Mouse (Mus musculus): Measurements from ENCODE around the gene Cpz. TPM values are rescaled to one million over a fixed set of nuclear protein-coding genes. Genes with fewer than 3 reads are reported as not detected.

Gene Cpz
- total and polyA plus RNA-seq, 2 experiments from 2014 or later = 1.9 to 18.7 TPM

GRCm38 (mm10) chr5:35497344-35497743, 28.2 kb downstream of the Cpz start:
- H3K4me3 ChIP-seq (ENCODE audit: low read length) = no peak overlapping the region
- ATAC-seq = no peak
- H3K36me3 ChIP-seq (ENCODE audit: insufficient read depth, low read length) = no peaks in the 10 kb centered on the region
- H3K27me3 ChIP-seq (ENCODE audit: insufficient read depth, low read length) = no peaks in the 10 kb centered on the region; the same call in 1 of the 2 replicates
- whole genome bisulfite sequencing = 32% methylated on average over 7 of the region's 7 CpGs
- no peak for TF ChIP-seq CTCF (IDR thresholded peaks at IDR 0.05; ENCODE audit: low read depth)
- H3K27ac ChIP-seq = no peak overlapping the region
- H3K9me3 ChIP-seq (ENCODE audit: low read length) = no peaks in the 10 kb centered on the region
- H3K9ac ChIP-seq (replicated peaks; ENCODE audit: low read length) = no peak overlapping the region
- no peak overlapping the region for H3K4me2 ChIP-seq (ENCODE audit: low read depth, low read length)
- no peaks in the 10 kb centered on the region for H3K4me1 ChIP-seq (ENCODE audit: insufficient read depth, low read length)
- DNase-seq (ENCODE audit: low spot score) = peak; percentile 44

- H3K9me3 ChIP-seq (ENCODE audit: low read length) = no peaks in the 10 kb centered on the region
- no peak overlapping the region for H3K4me3 ChIP-seq (ENCODE audit: low read length)
- no peaks in the 10 kb centered on the region for H3K36me3 ChIP-seq (ENCODE audit: insufficient read depth, low read length)
- no peak overlapping the region for H3K4me2 ChIP-seq (ENCODE audit: low read depth, low read length)
- no peak overlapping the region for H3K27ac ChIP-seq
- DNase-seq (ENCODE audit: low spot score) (peak; percentile 41), ATAC-seq (0 out of 2 replicates have a peak, but pooled peaks have one; percentile 64)
- 27% methylated on average over 5 of the region's 5 CpGs for WGBS
- H3K27me3 ChIP-seq (ENCODE audit: insufficient read depth, low read length) = no peaks in the 10 kb centered on the region; the same call in 1 of the 2 replicates
- no peaks in the 10 kb centered on the region for H3K4me1 ChIP-seq (ENCODE audit: insufficient read depth, low read length)
- no peak overlapping the region for H3K9ac ChIP-seq (replicated peaks; ENCODE audit: low read length)
- no peak for TF ChIP-seq CTCF (IDR thresholded peaks at IDR 0.05; ENCODE audit: low read depth)
Observed at GRCm38 (mm10) chr5:35495989-35496388, 29.5 kb downstream of the Cpz start.

- no peaks in the 10 kb centered on the region; the same call in 1 of the 2 replicates for H3K27me3 ChIP-seq (ENCODE audit: insufficient read depth, low read length)
- H3K9me3 ChIP-seq (ENCODE audit: low read length) = no peaks in the 10 kb centered on the region
- DNase-seq (ENCODE audit: low spot score) (no peak), ATAC-seq (no peak)
- WGBS = 36% methylated on average over 8 of the region's 8 CpGs
- H3K4me1 ChIP-seq (ENCODE audit: insufficient read depth, low read length) = no peaks in the 10 kb centered on the region
- H3K36me3 ChIP-seq (ENCODE audit: insufficient read depth, low read length) = no peaks in the 10 kb centered on the region
- H3K9ac ChIP-seq (replicated peaks; ENCODE audit: low read length) = no peak overlapping the region
- TF ChIP-seq CTCF (IDR thresholded peaks at IDR 0.05; ENCODE audit: low read depth) = no peak
- H3K27ac ChIP-seq = no peak overlapping the region
- H3K4me3 ChIP-seq (ENCODE audit: low read length) = no peak overlapping the region
- no peak overlapping the region for H3K4me2 ChIP-seq (ENCODE audit: low read depth, low read length)
Observed at GRCm38 (mm10) chr5:35494773-35495390, 30.6 kb downstream of the Cpz start.

GRCm38 (mm10) chr5:35493770-35494169, 31.7 kb downstream of the Cpz start:
- no peak for DNase-seq (ENCODE audit: low spot score)
- no peak for TF ChIP-seq CTCF (IDR thresholded peaks at IDR 0.05; ENCODE audit: low read depth)
- no peaks in the 10 kb centered on the region for H3K36me3 ChIP-seq (ENCODE audit: insufficient read depth, low read length)
- no peaks in the 10 kb centered on the region for H3K4me1 ChIP-seq (ENCODE audit: insufficient read depth, low read length)
- no peak overlapping the region for H3K4me2 ChIP-seq (ENCODE audit: low read depth, low read length)
- H3K27ac ChIP-seq = no peak overlapping the region
- H3K4me3 ChIP-seq (ENCODE audit: low read length) = no peak overlapping the region
- H3K9me3 ChIP-seq (ENCODE audit: low read length) = no peaks in the 10 kb centered on the region
- WGBS = 82% methylated on average over 12 of the region's 12 CpGs
- ATAC-seq = no peak
- H3K9ac ChIP-seq (replicated peaks; ENCODE audit: low read length) = no peak overlapping the region
- no peaks in the 10 kb centered on the region; the same call in 1 of the 2 replicates for H3K27me3 ChIP-seq (ENCODE audit: insufficient read depth, low read length)

- DNase-seq (ENCODE audit: low spot score) = peak; percentile 18
Observed at GRCm38 (mm10) chr5:35479521-35479920, 46.0 kb downstream of the Cpz start.

GRCm38 (mm10) chr5:35475236-35475635, 50.3 kb downstream of the Cpz start:
- 50% methylated on average over 6 of the region's 6 CpGs for WGBS
- H3K27ac ChIP-seq = no peak overlapping the region
- peak; percentile 32 for DNase-seq (ENCODE audit: low spot score)

More at GRCm38 (mm10) chr5:35479521-35479920, 46.0 kb downstream of the Cpz start:
- Histone ChIP-seq H3K27me3 (ENCODE audit: insufficient read depth, low read length) (no peaks in the 10 kb centered on the region), H3K9ac (replicated peaks; ENCODE audit: low read length) (no peak overlapping the region), H3K27ac (no peak overlapping the region), H3K9me3 (ENCODE audit: low read length) (no peaks in the 10 kb centered on the region), H3K4me2 (ENCODE audit: low read depth, low read length) (no peak overlapping the region), H3K4me3 (ENCODE audit: low read length) (no peak overlapping the region), H3K4me1 (ENCODE audit: insufficient read depth, low read length) (no peaks in the 10 kb centered on the region), H3K36me3 (ENCODE audit: insufficient read depth, low read length) (no peaks in the 10 kb centered on the region)
- no peak for TF ChIP-seq CTCF (IDR thresholded peaks at IDR 0.05; ENCODE audit: low read depth)
- 22% methylated on average over 4 of the region's 4 CpGs for WGBS
- ATAC-seq = no peak

GRCm38 (mm10) chr5:35470885-35471528, 54.5 kb downstream of the Cpz start:
- no peaks in the 10 kb centered on the region for H3K4me1 ChIP-seq (ENCODE audit: insufficient read depth, low read length)
- no peak for DNase-seq (ENCODE audit: low spot score)
- H3K9me3 ChIP-seq (ENCODE audit: low read length) = no peaks in the 10 kb centered on the region
- no peak overlapping the region for H3K27ac ChIP-seq
- no peaks in the 10 kb centered on the region for H3K36me3 ChIP-seq (ENCODE audit: insufficient read depth, low read length)
- H3K27me3 ChIP-seq (ENCODE audit: insufficient read depth, low read length) = no peaks in the 10 kb centered on the region
- H3K4me2 ChIP-seq (ENCODE audit: low read depth, low read length) = no peak overlapping the region
- no peak for TF ChIP-seq CTCF (IDR thresholded peaks at IDR 0.05; ENCODE audit: low read depth)
- 52% methylated on average over 7 of the region's 7 CpGs for WGBS
- no peak overlapping the region for H3K9ac ChIP-seq (replicated peaks; ENCODE audit: low read length)
- ATAC-seq = no peak
- H3K4me3 ChIP-seq (ENCODE audit: low read length) = no peak overlapping the region

More at GRCm38 (mm10) chr5:35475236-35475635, 50.3 kb downstream of the Cpz start:
- Histone ChIP-seq H3K27me3 (ENCODE audit: insufficient read depth, low read length) (no peaks in the 10 kb centered on the region), H3K36me3 (ENCODE audit: insufficient read depth, low read length) (no peaks in the 10 kb centered on the region), H3K4me3 (ENCODE audit: low read length) (no peak overlapping the region), H3K9me3 (ENCODE audit: low read length) (no peaks in the 10 kb centered on the region), H3K4me1 (ENCODE audit: insufficient read depth, low read length) (no peaks in the 10 kb centered on the region), H3K9ac (replicated peaks; ENCODE audit: low read length) (no peak overlapping the region), H3K4me2 (ENCODE audit: low read depth, low read length) (no peak overlapping the region)
- ATAC-seq = no peak
- peak; percentile 61 for TF ChIP-seq CTCF (IDR thresholded peaks at IDR 0.05; ENCODE audit: low read depth)
